In genomic region chr1:61203612-61204011, GRCm38 (mm10) we compare ENCODE assay signal across 9 mouse cellular contexts.
DNase-seq lines count a peak whose midpoint lies in the region; ATAC-seq lines count a peak whose summit lies in the region.
"Had no signal": no experiment of that assay in that cellular context is flagged by ENCODE, and none has a peak within 500 bp of the region (broad histone marks: within the 10 kb centered on the region; RNA-seq: fewer than 3 reads in every experiment).

No protein-coding gene starts in this region.

- no peak for ATAC-seq in heart, embryonic 15.5 days (replicated peaks; ENCODE audit: insufficient number of reproducible peaks, insufficient read depth, low FRiP score, low read depth)
- no peak for ATAC-seq in neural tube, embryonic 11.5 days (ENCODE audit: insufficient read depth, low FRiP score, low TSS enrichment)
- ATAC-seq in limb, embryonic 11.5 days (ENCODE audit: insufficient number of reproducible peaks, low FRiP score, low TSS enrichment, low read depth), result peak; percentile 17; the same call in 1 of the 2 replicates
- ATAC-seq in inflammation-experienced regulatory T-cells, adult 6 months, result no peak

- no peak for DNase-seq in heart, postnatal 4 days
- DNase-seq in neural tube, embryonic 11.5 days (ENCODE audit: low spot score), result no peak
- DNase-seq in neural tube, embryonic 10.5 days (ENCODE audit: extremely low spot score, low spot score), result no peak
- DNase-seq in limb, embryonic 11.5 days (ENCODE audit: low spot score), result peak; percentile 36
- no peak for DNase-seq in B cell, adult 2 months
- no peak for DNase-seq in ovary, postnatal 14 days (ENCODE audit: low spot score)
- DNase-seq: layer of hippocampus, adult 9-11 months had no signal

- H3K4me2 ChIP-seq in heart, embryonic 15.5 days, result peak overlapping the region; percentile 47
- peak overlapping the region; percentile 16 for H3K4me2 ChIP-seq in neural tube, embryonic 11.5 days (ENCODE audit: low read depth)
- peak overlapping the region; percentile 11 for H3K4me2 ChIP-seq in limb, embryonic 11.5 days (ENCODE audit: low read depth, severe bottlenecking)

- H3K9me3 ChIP-seq in heart, embryonic 15.5 days (replicated peaks), result no peaks in the 10 kb centered on the region
- no peaks in the 10 kb centered on the region for H3K9me3 ChIP-seq in neural tube, embryonic 11.5 days (ENCODE audit: control insufficient read depth, low read length)
- H3K9me3 ChIP-seq in limb, embryonic 11.5 days (ENCODE audit: control insufficient read depth, low read length), result no peaks in the 10 kb centered on the region

- no peaks in the 10 kb centered on the region for H3K36me3 ChIP-seq in heart, embryonic 15.5 days
- H3K36me3 ChIP-seq in neural tube, embryonic 11.5 days (ENCODE audit: control insufficient read depth, insufficient read depth, low read length), result no peaks in the 10 kb centered on the region
- no peaks in the 10 kb centered on the region for H3K36me3 ChIP-seq in limb, embryonic 11.5 days (ENCODE audit: control insufficient read depth, insufficient read depth, low read length)

- H3K27me3 ChIP-seq in heart, embryonic 15.5 days, result no peaks in the 10 kb centered on the region
- H3K27me3 ChIP-seq in neural tube, embryonic 11.5 days (ENCODE audit: control insufficient read depth, insufficient read depth, low read length), result no peaks in the 10 kb centered on the region
- no peaks in the 10 kb centered on the region for H3K27me3 ChIP-seq in limb, embryonic 11.5 days (ENCODE audit: control insufficient read depth, insufficient read depth, low read length)

- H3K4me3 ChIP-seq in heart, embryonic 15.5 days, result no peak overlapping the region
- H3K4me3 ChIP-seq in neural tube, embryonic 11.5 days (ENCODE audit: low read depth, low read length), result no peak overlapping the region
- H3K4me3 ChIP-seq in limb, embryonic 11.5 days (ENCODE audit: low read depth, low read length), result no peak overlapping the region

- no peak overlapping the region for H3K9ac ChIP-seq in heart, embryonic 15.5 days
- H3K9ac ChIP-seq in neural tube, embryonic 11.5 days (ENCODE audit: low read length), result no peak overlapping the region
- H3K9ac ChIP-seq in limb, embryonic 11.5 days (ENCODE audit: low read length), result no peak overlapping the region

- 26% methylated on average over 6 of the region's 6 CpGs for WGBS in heart, embryonic 15.5 days
- 18% methylated on average over 6 of the region's 6 CpGs for WGBS in neural tube, embryonic 11.5 days
- WGBS in limb, embryonic 11.5 days, result 19% methylated on average over 6 of the region's 6 CpGs

- 0 out of 2 replicates have a peak overlapping the region, but pooled peaks have one; percentile 6 for H3K27ac ChIP-seq in heart, embryonic 15.5 days
- peak overlapping the region; percentile 62; the same call in 1 of the 2 replicates for H3K27ac ChIP-seq in neural tube, embryonic 11.5 days (ENCODE audit: low read depth, low read length)
- H3K27ac ChIP-seq in limb, embryonic 11.5 days (replicated peaks; ENCODE audit: low read depth, low read length), result 0 out of 2 replicates have a peak overlapping the region, but pooled peaks have one; percentile 42

- peaks cover 10% of the 10 kb centered on the region for H3K4me1 ChIP-seq in heart, embryonic 15.5 days (replicated peaks)
- H3K4me1 ChIP-seq in neural tube, embryonic 11.5 days (ENCODE audit: control insufficient read depth, insufficient read depth, low read length), result peaks cover 5% of the 10 kb centered on the region
- H3K4me1 ChIP-seq in limb, embryonic 11.5 days (ENCODE audit: control insufficient read depth, insufficient read depth, low read length), result peaks cover 9% of the 10 kb centered on the region; the same call in 1 of the 2 replicates

Comparison
In these comparisons a context has a peak if more than half of its experiments do, and no peak if none do; other contexts are left out.
1. H3K27ac ChIP-seq: peak in every context shown above with its lines; median percentile 62 in neural tube, embryonic 11.5 days; 42 in limb, embryonic 11.5 days; 6 in heart, embryonic 15.5 days.